Mouse (Mus musculus): ENCODE measurements around the gene Il18rap. TPM values are rescaled to one million over a fixed set of nuclear protein-coding genes. Genes with fewer than 3 reads are reported as not detected.

Il18rap gene
- polyA plus RNA-seq, 1 experiment from 2014 or later = 0.48 TPM

Other genes with a start within 250 kb of the Il18rap start
- 11.4 and 12.1 TPM in 2 replicates for gene Il1rl2, start 190.8 kb upstream of the Il18rap start, polyA plus RNA-seq (2015; fragmentation: Nextera tagmentation; extraction: Ambion mirVana)
- gene Il1rl1, start 85.8 kb upstream of the Il18rap start, polyA plus RNA-seq (2015; fragmentation: Nextera tagmentation; extraction: Ambion mirVana) = 0.51 and 0.73 TPM in 2 replicates
- 0.14 TPM in 1 of 2 replicates, not detected in the other for gene Il18r1, start 49.8 kb upstream of the Il18rap start, polyA plus RNA-seq (2015; fragmentation: Nextera tagmentation; extraction: Ambion mirVana)
- not detected in 2 replicates for gene Slc9a4, start 64.7 kb downstream of the Il18rap start, polyA plus RNA-seq (2015; fragmentation: Nextera tagmentation; extraction: Ambion mirVana)
- 0.89 and 1.2 TPM in 2 replicates for gene Slc9a2, start 165.2 kb downstream of the Il18rap start, polyA plus RNA-seq (2015; fragmentation: Nextera tagmentation; extraction: Ambion mirVana)

All from embryonic facial prominence, embryonic 13.5 days (tissue).